Mouse (Mus musculus): Measurements from ENCODE around the gene Ptprn.
"Not testable (repeated sequence)": the region's sequence is repeated elsewhere in the genome, so short reads cannot be mapped to it uniquely, and the experiment has no call there.

- TF ChIP-seq CTCF (IDR thresholded peaks at IDR 0.05; ENCODE audit: control insufficient read depth, insufficient read depth, insufficient read length); USF1 (IDR thresholded peaks at IDR 0.05; ENCODE audit: low read depth); CEBPB (IDR thresholded peaks at IDR 0.05; ENCODE audit: low read depth); MYOD1 (IDR thresholded peaks at IDR 0.05; ENCODE audit: control insufficient read depth, insufficient read length, low read depth): not testable (repeated sequence)
Measured at GRCm38 (mm10) chr1:75232489-75232888, 31.8 kb downstream of the Ptprn start.
